Mouse (Mus musculus): ENCODE measurements around the gene Wfdc16.
"Not testable (repeated sequence)": the region's sequence is repeated elsewhere in the genome, so short reads cannot be mapped to it uniquely, and the experiment has no call there.

The Wfdc16 gene

GRCm38 (mm10) chr2:164638696-164639095, at the start of gene Wfdc16:
Gene Wfdc16 (minus strand): TSS chr2:164638796.
- DNase-seq (ENCODE audit: extremely low spot score, low spot score): no peak

GRCm38 (mm10) chr2:164684807-164685206, 46.2 kb upstream of the Wfdc16 start, which contains the start of gene Wfdc13:
Gene Wfdc13 (plus strand): TSS chr2:164685107.
- no peak for DNase-seq (ENCODE audit: extremely low spot score, low spot score)

- peak; percentile 15 for DNase-seq (ENCODE audit: extremely low spot score, low spot score)
Measured at GRCm38 (mm10) chr2:164679906-164680305, 41.3 kb upstream of the Wfdc16 start.

GRCm38 (mm10) chr2:164678848-164679625, 40.4 kb upstream of the Wfdc16 start:
- peak; percentile 73 for DNase-seq (ENCODE audit: extremely low spot score, low spot score)

- no peak for DNase-seq (ENCODE audit: extremely low spot score, low spot score)
Measured at GRCm38 (mm10) chr2:164676916-164677685, 38.5 kb upstream of the Wfdc16 start.

- DNase-seq (ENCODE audit: extremely low spot score, low spot score): no peak
Measured at GRCm38 (mm10) chr2:164676103-164676502, 37.5 kb upstream of the Wfdc16 start.

GRCm38 (mm10) chr2:164673987-164674386, 35.4 kb upstream of the Wfdc16 start, which contains the start of gene Wfdc11:
Gene Wfdc11 (minus strand): TSS chr2:164674087.
- no peak for DNase-seq (ENCODE audit: extremely low spot score, low spot score)

GRCm38 (mm10) chr2:164670938-164671337, 32.3 kb upstream of the Wfdc16 start:
- no peak for DNase-seq (ENCODE audit: extremely low spot score, low spot score)

GRCm38 (mm10) chr2:164670261-164670660, 31.7 kb upstream of the Wfdc16 start:
- DNase-seq (ENCODE audit: extremely low spot score, low spot score): no peak

- no peak for DNase-seq (ENCODE audit: extremely low spot score, low spot score)
Measured at GRCm38 (mm10) chr2:164664851-164665250, 26.3 kb upstream of the Wfdc16 start.

GRCm38 (mm10) chr2:164656483-164656882, 17.9 kb upstream of the Wfdc16 start, which contains the start of gene Wfdc9:
Gene Wfdc9 (minus strand): TSS chr2:164656583.
- no peak for DNase-seq (ENCODE audit: extremely low spot score, low spot score)

GRCm38 (mm10) chr2:164655858-164656257, 17.3 kb upstream of the Wfdc16 start, which contains the start of gene Wfdc10:
Gene Wfdc10 (plus strand): TSS chr2:164656046.
- DNase-seq (ENCODE audit: extremely low spot score, low spot score): peak; percentile 56

- no peak for DNase-seq (ENCODE audit: extremely low spot score, low spot score)
Measured at GRCm38 (mm10) chr2:164641881-164642673, 3.5 kb upstream of the Wfdc16 start.

- DNase-seq (ENCODE audit: extremely low spot score, low spot score): no peak
Measured at GRCm38 (mm10) chr2:164641129-164641528, 2.5 kb upstream of the Wfdc16 start.

GRCm38 (mm10) chr2:164635266-164635665, 3.3 kb downstream of the Wfdc16 start:
- DNase-seq (ENCODE audit: extremely low spot score, low spot score): no peak

- no peak for DNase-seq (ENCODE audit: extremely low spot score, low spot score)
Measured at GRCm38 (mm10) chr2:164621775-164622174, 16.8 kb downstream of the Wfdc16 start.

- no peak for DNase-seq (ENCODE audit: extremely low spot score, low spot score)
Measured at GRCm38 (mm10) chr2:164619050-164619449, 19.5 kb downstream of the Wfdc16 start.

GRCm38 (mm10) chr2:164615386-164615785, 23.2 kb downstream of the Wfdc16 start:
- DNase-seq (ENCODE audit: extremely low spot score, low spot score): no peak

GRCm38 (mm10) chr2:164613471-164613870, 25.1 kb downstream of the Wfdc16 start, which contains the start of the genes Wfdc6b and Wfdc8:
Gene Wfdc6b (plus strand): TSS chr2:164613522.
Gene Wfdc8 (minus strand): TSS chr2:164613626.
- not testable (repeated sequence) for DNase-seq (ENCODE audit: extremely low spot score, low spot score)

- DNase-seq (ENCODE audit: extremely low spot score, low spot score): no peak
Measured at GRCm38 (mm10) chr2:164608781-164609180, 29.8 kb downstream of the Wfdc16 start.

GRCm38 (mm10) chr2:164604411-164604810, 34.2 kb downstream of the Wfdc16 start:
- DNase-seq (ENCODE audit: extremely low spot score, low spot score): no peak

All from neural tube, embryonic 10.5 days (tissue).